Mouse (Mus musculus): Measurements from ENCODE around the gene Adgrf3.

The Adgrf3 gene

GRCm38 (mm10) chr5:30202221-30202620 is 3.3 kb downstream of the Adgrf3 start:
- DNase-seq (ENCODE audit: low spot score in 2 of 2) = no peak

- DNase-seq (ENCODE audit: low spot score in 2 of 2) = no peak
Observed at GRCm38 (mm10) chr5:30201521-30201920, 4.0 kb downstream of the Adgrf3 start.

- no peak for DNase-seq (ENCODE audit: low spot score in 2 of 2)
Observed at GRCm38 (mm10) chr5:30198257-30198656, 7.3 kb downstream of the Adgrf3 start.

- DNase-seq (ENCODE audit: low spot score in 2 of 2) = no peak
Observed at GRCm38 (mm10) chr5:30195340-30195739, 10.2 kb downstream of the Adgrf3 start.

- DNase-seq (ENCODE audit: low spot score in 2 of 2) = no peak
Observed at GRCm38 (mm10) chr5:30192452-30192851, 13.1 kb downstream of the Adgrf3 start.

GRCm38 (mm10) chr5:30187687-30188485 is 17.6 kb downstream of the Adgrf3 start:
- no peak for DNase-seq (ENCODE audit: low spot score in 2 of 2)

GRCm38 (mm10) chr5:30175811-30176210 is 29.7 kb downstream of the Adgrf3 start:
- no peak for DNase-seq (ENCODE audit: low spot score in 2 of 2)

- DNase-seq (ENCODE audit: low spot score in 2 of 2) = no peak
Observed at GRCm38 (mm10) chr5:30172931-30173692, 32.4 kb downstream of the Adgrf3 start.

GRCm38 (mm10) chr5:30172115-30172514 is 33.4 kb downstream of the Adgrf3 start:
- DNase-seq (ENCODE audit: low spot score in 2 of 2) = no peak

- no peak for DNase-seq (ENCODE audit: low spot score in 2 of 2)
Observed at GRCm38 (mm10) chr5:30170303-30170940, 35.1 kb downstream of the Adgrf3 start.

- no peak for DNase-seq (ENCODE audit: low spot score in 2 of 2)
Observed at GRCm38 (mm10) chr5:30165234-30165946, 40.1 kb downstream of the Adgrf3 start.

- DNase-seq (ENCODE audit: low spot score in 2 of 2) = no peak
Observed at GRCm38 (mm10) chr5:30162339-30162738, 43.2 kb downstream of the Adgrf3 start.

GRCm38 (mm10) chr5:30161836-30162235 is 43.7 kb downstream of the Adgrf3 start:
- no peak for DNase-seq (ENCODE audit: low spot score in 2 of 2)

- DNase-seq (ENCODE audit: low spot score in 2 of 2) = no peak
Observed at GRCm38 (mm10) chr5:30159601-30160000, 45.9 kb downstream of the Adgrf3 start.

- DNase-seq (ENCODE audit: low spot score in 2 of 2) = no peak
Observed at GRCm38 (mm10) chr5:30155821-30156629, 49.5 kb downstream of the Adgrf3 start.

GRCm38 (mm10) chr5:30155395-30155792 is 50.1 kb downstream of the Adgrf3 start:
- no peak for DNase-seq (ENCODE audit: low spot score in 2 of 2)

- peak; percentile 94 to 98 for DNase-seq (ENCODE audit: low spot score in 2 of 2)
Observed at GRCm38 (mm10) chr5:30154474-30155394, 50.8 kb downstream of the Adgrf3 start, which contains the start of the genes Hadha and Hadhb. TSS of gene Hadha (minus strand) at chr5:30155162. TSS of gene Hadhb (plus strand) at chr5:30155248.

- no peak for DNase-seq (ENCODE audit: low spot score in 2 of 2)
Observed at GRCm38 (mm10) chr5:30154013-30154412, 51.5 kb downstream of the Adgrf3 start.

GRCm38 (mm10) chr5:30153222-30153621 is 52.3 kb downstream of the Adgrf3 start:
- no peak for DNase-seq (ENCODE audit: low spot score in 2 of 2)

GRCm38 (mm10) chr5:30152413-30152812 is 53.1 kb downstream of the Adgrf3 start:
- no peak for DNase-seq (ENCODE audit: low spot score in 2 of 2)

Data from spleen, postnatal 4 days (tissue).